Mouse (Mus musculus) spleen, adult 2 months (tissue): Measurements from ENCODE around the gene Alkbh7.

Experiments
- CTCF ChIP-seq: fragments of 200-500 bp; IDR thresholded peaks from 2 replicates; pipeline ENCODE4 v1.5.1; 2011; ENCODE audit warnings: mild to moderate bottlenecking, inconsistent platforms; ENCODE audit not compliant: insufficient read depth, insufficient read length, insufficient replicate concordance; ENCODE audit errors: extremely low read depth
- POLR2A ChIP-seq: fragments of 200-500 bp; IDR thresholded peaks from 2 replicates; pipeline ENCODE4 v1.6.1; 2011; ENCODE audit warnings: low read depth, low read length, inconsistent platforms

DNA sequence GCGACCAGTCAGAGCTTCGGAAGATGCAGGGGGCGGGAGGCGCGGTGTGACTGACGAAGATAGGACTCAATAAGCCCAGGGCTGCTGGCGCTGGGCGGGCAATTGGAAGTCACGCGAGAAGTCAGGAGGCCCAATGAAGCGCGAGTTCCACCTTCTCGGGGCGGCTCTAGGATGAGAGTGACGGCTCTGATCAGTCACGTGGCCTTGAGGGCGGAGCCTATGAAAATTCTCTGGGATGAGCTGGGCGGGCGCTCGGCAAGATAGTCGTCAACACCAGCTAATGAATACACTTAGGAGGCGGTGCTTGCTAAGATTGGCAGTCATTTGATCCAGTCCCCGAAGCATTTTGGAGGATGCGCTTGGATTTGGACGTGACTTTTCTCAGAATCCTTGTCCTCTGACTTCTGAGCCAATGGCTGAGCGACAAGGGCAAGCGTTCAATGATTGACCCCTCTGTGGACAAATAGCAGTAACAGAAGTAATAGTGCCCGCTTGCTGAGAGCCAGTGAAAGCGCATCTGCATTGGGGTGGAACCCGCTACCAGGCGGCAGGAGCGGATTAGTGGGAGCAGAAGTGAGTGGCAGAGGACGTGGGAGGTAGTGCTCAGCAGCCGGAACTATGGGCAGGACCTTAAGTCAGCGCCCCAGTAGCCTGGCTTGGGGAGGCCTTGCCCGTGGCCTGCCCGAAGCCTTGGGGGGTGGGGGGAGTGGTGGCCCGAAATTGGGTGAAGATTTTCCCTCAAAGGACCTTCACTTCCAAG is 34.7 kb downstream of the Alkbh7 start:
- peak; percentile 88 for TF ChIP-seq POLR2A
- TF ChIP-seq CTCF = no peak
